Mouse (Mus musculus): ENCODE measurements at regions not wholly inside any gene's neighbourhood (a gene's known extent, or its start where the extent isn't known, plus 50 kb on each side); places are given as distances from the start of the nearest gene placed in this dataset.
"Not testable (repeated sequence)": the region's sequence is repeated elsewhere in the genome, so short reads cannot be mapped to it uniquely, and the experiment has no call there.

GRCm38 (mm10) chr16:77749474-77749873 is 147.6 kb upstream of the Gm11146 start:
- no peaks in the 10 kb centered on the region for H3K9me3 ChIP-seq (replicated peaks)
- H3K36me3 ChIP-seq = no peaks in the 10 kb centered on the region
- H3K27ac ChIP-seq = no peak overlapping the region
- WGBS (ENCODE audit: insufficient replicate concordance) = 61% methylated on average over 2 of the region's 2 CpGs
- no peak for DNase-seq
- no peak overlapping the region for H3K4me2 ChIP-seq
- H3K4me1 ChIP-seq (replicated peaks) = no peaks in the 10 kb centered on the region
- ATAC-seq (ENCODE audit: low read depth) = no peak
- H3K9ac ChIP-seq = no peak overlapping the region
- no peaks in the 10 kb centered on the region for H3K27me3 ChIP-seq
- H3K4me3 ChIP-seq (replicated peaks) = no peak overlapping the region

- Histone ChIP-seq H3K4me1 (replicated peaks) (no peaks in the 10 kb centered on the region), H3K9me3 (replicated peaks) (no peaks in the 10 kb centered on the region), H3K9ac (no peak overlapping the region), H3K27me3 (no peaks in the 10 kb centered on the region), H3K4me2 (no peak overlapping the region), H3K4me3 (replicated peaks) (no peak overlapping the region), H3K27ac (no peak overlapping the region), H3K36me3 (no peaks in the 10 kb centered on the region)
- WGBS (ENCODE audit: insufficient replicate concordance) = 71% methylated on average over 6 of the region's 6 CpGs
- DNase-seq (no peak), ATAC-seq (ENCODE audit: low read depth) (no peak)
These were observed 141.9 kb upstream of the Gm11146 start for GRCm38 (mm10) chr16:77743838-77744237.

- no peak for ATAC-seq (ENCODE audit: low read depth)
These were observed 136.9 kb upstream of the Gm11146 start for GRCm38 (mm10) chr16:77738821-77739220.

DNA sequence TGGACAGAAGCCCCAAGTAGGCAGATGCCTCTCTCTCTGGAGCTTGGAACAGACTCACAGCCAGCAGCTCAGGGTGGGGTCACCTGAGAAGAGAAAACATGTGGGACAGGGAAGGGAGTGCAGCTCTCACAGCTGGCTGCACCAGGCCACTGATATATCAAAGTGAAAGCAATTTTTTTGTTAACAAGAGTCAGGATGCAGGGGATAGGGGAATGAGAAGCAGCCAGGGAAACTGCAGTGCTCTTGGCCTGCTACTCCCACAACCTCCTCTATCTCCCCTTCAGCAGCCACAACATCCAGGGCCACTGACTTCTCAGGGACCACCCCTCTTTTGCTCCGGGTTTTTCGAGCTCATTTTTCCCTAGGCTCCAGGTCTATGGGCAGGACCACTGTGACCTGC is 117.5 kb upstream of the Gm11146 start:
- no peaks in the 10 kb centered on the region for H3K4me1 ChIP-seq (replicated peaks)
- H3K36me3 ChIP-seq = no peaks in the 10 kb centered on the region
- no peak overlapping the region for H3K27ac ChIP-seq
- ATAC-seq (ENCODE audit: low read depth) (no peak), DNase-seq (no peak)
- WGBS (ENCODE audit: insufficient replicate concordance) = 65% methylated on average over 2 of the region's 2 CpGs
- no peak overlapping the region for H3K9ac ChIP-seq
- H3K4me2 ChIP-seq = no peak overlapping the region
- no peak overlapping the region for H3K4me3 ChIP-seq (replicated peaks)
- no peaks in the 10 kb centered on the region for H3K27me3 ChIP-seq
- 0 out of 2 replicates have a peak, but pooled peaks cover 4% of the 10 kb centered on the region for H3K9me3 ChIP-seq (replicated peaks)

More at GRCm38 (mm10) chr16:77738821-77739220, 136.9 kb upstream of the Gm11146 start:
- Histone ChIP-seq H3K27me3 (no peaks in the 10 kb centered on the region), H3K9me3 (replicated peaks) (no peaks in the 10 kb centered on the region), H3K4me1 (replicated peaks) (no peaks in the 10 kb centered on the region), H3K4me3 (replicated peaks) (no peak overlapping the region), H3K9ac (no peak overlapping the region), H3K27ac (no peak overlapping the region), H3K36me3 (no peaks in the 10 kb centered on the region), H3K4me2 (no peak overlapping the region)
- no peak for DNase-seq
- 78% methylated on average over 1 of the region's 1 CpGs for WGBS (ENCODE audit: insufficient replicate concordance)

DNA sequence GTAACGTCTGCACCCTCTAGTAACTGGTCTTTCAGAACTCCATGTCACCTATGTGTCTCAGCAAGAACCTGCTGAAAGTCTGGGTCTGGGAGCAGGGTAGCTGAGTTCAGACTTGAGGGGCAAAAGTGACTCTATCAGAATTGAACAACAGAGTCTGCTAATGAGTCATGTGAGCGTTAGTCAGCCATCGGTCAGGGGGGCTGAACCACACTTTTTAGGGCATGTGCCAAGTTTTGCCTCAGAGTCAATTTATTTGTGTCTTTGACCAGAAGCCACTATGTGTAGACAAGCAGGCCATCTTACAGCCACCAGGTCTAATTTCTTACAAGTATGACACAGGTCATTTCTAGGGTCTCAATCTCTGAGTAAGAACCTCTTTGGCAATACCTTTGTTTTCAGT is 115.9 kb upstream of the Gm11146 start:
- not testable (repeated sequence) for H3K4me1 ChIP-seq (replicated peaks); DNase-seq; H3K27me3 ChIP-seq

GRCm38 (mm10) chr16:77704726-77705125 is 102.8 kb upstream of the Gm11146 start:
- no peaks in the 10 kb centered on the region for H3K27me3 ChIP-seq
- no peaks in the 10 kb centered on the region for H3K9me3 ChIP-seq (replicated peaks)
- H3K4me2 ChIP-seq = no peak overlapping the region
- 58% methylated on average over 6 of the region's 6 CpGs for WGBS (ENCODE audit: insufficient replicate concordance)
- H3K9ac ChIP-seq = no peak overlapping the region
- DNase-seq (no peak), ATAC-seq (ENCODE audit: low read depth) (no peak)
- no peaks in the 10 kb centered on the region for H3K4me1 ChIP-seq (replicated peaks)
- H3K27ac ChIP-seq = no peak overlapping the region
- H3K36me3 ChIP-seq = no peaks in the 10 kb centered on the region
- H3K4me3 ChIP-seq (replicated peaks) = no peak overlapping the region

More for the DNA sequence above, 115.9 kb upstream of the Gm11146 start:
- H3K36me3 ChIP-seq; H3K9me3 ChIP-seq (replicated peaks); H3K27ac ChIP-seq; ATAC-seq (ENCODE audit: low read depth); H3K9ac ChIP-seq; H3K4me3 ChIP-seq (replicated peaks); H3K4me2 ChIP-seq: not testable (repeated sequence)
- 88% methylated on average over 3 of the region's 3 CpGs for WGBS (ENCODE audit: insufficient replicate concordance)

DNA sequence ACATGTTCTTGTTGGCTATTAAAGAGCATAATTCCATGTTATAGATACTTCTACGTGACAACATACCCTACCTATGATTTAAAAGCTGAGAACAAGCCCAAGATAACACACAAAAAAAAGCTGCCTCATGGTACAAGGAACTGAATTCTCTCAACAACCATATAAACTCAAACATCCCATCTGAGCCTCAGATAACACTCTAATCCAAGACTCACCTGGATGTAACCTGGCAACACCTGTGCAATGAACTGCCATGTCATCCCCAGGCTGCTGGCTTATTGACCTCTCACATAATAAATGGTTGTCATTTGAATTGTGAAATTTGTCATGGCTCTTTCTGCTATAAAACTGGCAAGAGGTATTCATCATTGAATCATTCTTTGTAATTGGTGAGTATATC is 93.5 kb upstream of the Gm11146 start:
- no peak overlapping the region for H3K4me2 ChIP-seq
- H3K4me1 ChIP-seq (replicated peaks) = no peaks in the 10 kb centered on the region
- no peak overlapping the region for H3K27ac ChIP-seq
- H3K4me3 ChIP-seq (replicated peaks) = no peak overlapping the region
- DNase-seq = no peak
- ATAC-seq (ENCODE audit: low read depth) = no peak
- 34% methylated on average over 1 of the region's 1 CpGs for WGBS (ENCODE audit: insufficient replicate concordance)
- no peaks in the 10 kb centered on the region for H3K9me3 ChIP-seq (replicated peaks)
- no peaks in the 10 kb centered on the region for H3K27me3 ChIP-seq
- H3K9ac ChIP-seq = no peak overlapping the region
- H3K36me3 ChIP-seq = no peaks in the 10 kb centered on the region

DNA sequence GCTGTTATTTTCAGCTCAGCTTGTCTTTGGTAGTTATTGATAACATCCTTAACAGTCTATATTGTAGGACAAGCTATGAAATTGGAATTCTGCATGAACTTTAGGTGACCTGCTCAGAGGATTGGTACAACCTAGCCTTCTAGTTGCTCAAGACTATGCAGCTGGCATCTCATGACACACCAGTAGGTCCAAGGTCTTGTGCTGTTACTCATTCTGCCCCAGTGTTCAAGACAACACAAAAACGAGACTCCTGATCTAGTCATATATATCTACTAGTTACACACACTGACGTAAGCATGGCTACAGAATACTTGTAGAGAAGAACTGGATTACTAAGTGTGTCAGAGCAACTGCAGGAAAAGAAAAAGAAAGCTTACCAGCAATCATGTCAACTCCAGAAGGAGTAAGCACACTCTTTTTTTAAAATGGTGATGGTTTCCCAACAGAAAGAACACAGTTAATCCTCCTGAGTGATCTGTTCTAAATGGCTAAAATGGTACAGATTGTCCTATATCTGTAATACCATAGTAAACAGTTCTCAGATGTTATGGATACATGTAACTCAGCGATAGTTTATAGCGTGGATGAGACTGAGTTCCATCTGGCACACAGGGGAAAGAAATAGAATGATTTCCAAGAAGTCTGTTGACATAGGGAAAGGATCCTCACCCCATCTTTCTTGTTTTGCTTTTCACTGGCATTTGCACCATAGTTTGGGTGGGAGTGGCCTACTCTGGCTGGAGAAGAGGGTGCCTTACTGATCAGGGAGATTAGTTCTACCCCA is 85.4 kb upstream of the Gm11146 start:
- 60% methylated on average over 4 of the region's 4 CpGs for WGBS (ENCODE audit: insufficient replicate concordance)

DNA sequence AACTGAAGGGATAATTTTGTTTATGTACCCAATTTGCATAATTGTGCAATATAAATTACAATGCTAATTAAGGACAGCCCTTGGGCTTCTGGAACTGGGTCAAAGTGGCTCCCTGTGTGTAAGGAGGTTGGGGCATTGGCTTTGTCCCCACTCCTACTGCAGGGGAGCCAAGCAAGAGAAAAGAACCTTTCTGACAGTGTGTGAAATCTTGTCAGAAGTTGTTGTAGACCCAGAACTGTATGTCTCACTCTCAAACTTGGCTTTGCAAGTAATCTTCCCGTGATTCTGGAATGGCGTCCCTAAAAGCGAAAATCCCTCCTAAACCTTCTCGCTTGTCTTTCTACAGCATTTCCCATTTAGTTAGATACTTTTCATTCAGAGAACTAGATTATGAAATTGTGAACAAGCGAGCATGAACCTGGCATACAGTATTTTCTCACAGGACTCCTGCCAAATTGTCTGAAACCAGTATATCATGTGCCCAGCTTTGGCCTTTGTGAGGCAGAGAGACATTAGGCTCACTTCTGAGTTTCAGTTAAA is 83.8 kb upstream of the Gm11146 start:
- H3K4me3 ChIP-seq (replicated peaks) = no peak overlapping the region
- no peaks in the 10 kb centered on the region for H3K9me3 ChIP-seq (replicated peaks)
- H3K36me3 ChIP-seq = no peaks in the 10 kb centered on the region
- ATAC-seq (ENCODE audit: low read depth) (no peak), DNase-seq (no peak)
- no peak overlapping the region for H3K27ac ChIP-seq
- WGBS (ENCODE audit: insufficient replicate concordance) = 69% methylated on average over 5 of the region's 5 CpGs
- H3K4me2 ChIP-seq = no peak overlapping the region
- H3K27me3 ChIP-seq = no peaks in the 10 kb centered on the region
- H3K9ac ChIP-seq = no peak overlapping the region
- no peaks in the 10 kb centered on the region for H3K4me1 ChIP-seq (replicated peaks)

More for the DNA sequence above, 85.4 kb upstream of the Gm11146 start:
- Histone ChIP-seq H3K9me3 (replicated peaks) (no peaks in the 10 kb centered on the region), H3K27me3 (no peaks in the 10 kb centered on the region), H3K36me3 (no peaks in the 10 kb centered on the region), H3K9ac (no peak overlapping the region), H3K4me3 (replicated peaks) (no peak overlapping the region), H3K4me1 (replicated peaks) (no peaks in the 10 kb centered on the region), H3K4me2 (no peak overlapping the region), H3K27ac (no peak overlapping the region)
- DNase-seq (no peak), ATAC-seq (ENCODE audit: low read depth) (no peak)

DNA sequence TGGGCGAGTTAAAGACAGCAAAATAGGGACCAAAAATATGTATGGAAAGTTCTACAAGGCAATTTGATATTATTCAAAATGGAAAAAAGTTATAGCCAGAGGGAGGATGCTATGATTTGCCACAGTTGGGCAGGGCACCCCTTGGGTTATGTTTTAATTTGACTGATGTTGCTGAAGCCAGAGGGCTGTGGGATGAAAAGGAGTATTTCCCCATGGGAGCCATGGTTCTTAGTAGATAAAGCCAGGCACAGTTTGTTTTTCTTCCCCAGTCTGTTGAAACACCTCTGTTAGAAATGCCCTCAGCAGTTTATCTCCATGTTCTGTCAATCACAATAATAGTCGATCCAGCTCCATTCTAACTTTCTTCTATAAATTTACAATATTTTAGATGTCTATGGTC is 82.6 kb upstream of the Gm11146 start:
- WGBS (ENCODE audit: insufficient replicate concordance) = 52% methylated on average over 2 of the region's 2 CpGs
- no peak for ATAC-seq (ENCODE audit: low read depth)
- H3K9ac ChIP-seq = no peak overlapping the region

GRCm38 (mm10) chr16:77679234-77679633 is 77.3 kb upstream of the Gm11146 start:
- ATAC-seq (ENCODE audit: low read depth) (no peak), DNase-seq (no peak)
- no peaks in the 10 kb centered on the region for H3K4me1 ChIP-seq (replicated peaks)
- H3K9me3 ChIP-seq (replicated peaks) = no peaks in the 10 kb centered on the region
- H3K36me3 ChIP-seq = no peaks in the 10 kb centered on the region
- no peak overlapping the region for H3K4me2 ChIP-seq
- 74% methylated on average over 2 of the region's 2 CpGs for WGBS (ENCODE audit: insufficient replicate concordance)
- H3K27ac ChIP-seq = no peak overlapping the region
- H3K4me3 ChIP-seq (replicated peaks) = no peak overlapping the region
- no peaks in the 10 kb centered on the region for H3K27me3 ChIP-seq
- H3K9ac ChIP-seq = no peak overlapping the region

More for the DNA sequence above, 82.6 kb upstream of the Gm11146 start:
- Histone ChIP-seq H3K9me3 (replicated peaks) (no peaks in the 10 kb centered on the region), H3K4me1 (replicated peaks) (no peaks in the 10 kb centered on the region), H3K4me2 (no peak overlapping the region), H3K27me3 (no peaks in the 10 kb centered on the region), H3K4me3 (replicated peaks) (no peak overlapping the region), H3K36me3 (no peaks in the 10 kb centered on the region), H3K27ac (no peak overlapping the region)
- no peak for DNase-seq

GRCm38 (mm10) chr16:77676805-77677204 is 74.9 kb upstream of the Gm11146 start:
- H3K27ac ChIP-seq = no peak overlapping the region
- no peaks in the 10 kb centered on the region for H3K4me1 ChIP-seq (replicated peaks)
- H3K9ac ChIP-seq = no peak overlapping the region
- no peaks in the 10 kb centered on the region for H3K27me3 ChIP-seq
- ATAC-seq (ENCODE audit: low read depth) (no peak), DNase-seq (no peak)
- H3K36me3 ChIP-seq = no peaks in the 10 kb centered on the region
- WGBS (ENCODE audit: insufficient replicate concordance) = 67% methylated on average over 2 of the region's 2 CpGs
- no peak overlapping the region for H3K4me3 ChIP-seq (replicated peaks)
- H3K4me2 ChIP-seq = no peak overlapping the region
- no peaks in the 10 kb centered on the region for H3K9me3 ChIP-seq (replicated peaks)
